Mouse (Mus musculus): Measurements from ENCODE around the gene Aff2. TPM values are rescaled to one million over a fixed set of nuclear protein-coding genes. Genes with fewer than 3 reads are reported as not detected.

Gene Aff2
- under 1 TPM in 2 of 26 experiments, not detected in 24; 0.63 to 0.73 TPM for total RNA-seq (2018; cell fraction: chromatin; rRNA removed)
- under 1 TPM in 16 of 26 experiments, not detected in 10; under 0.01 to 0.37 (median 0.08) TPM for total RNA-seq (2018; cell fraction: cytosol; rRNA removed)
- 1 to 10 TPM in 2 of 26 experiments, under 1 TPM in 12, not detected in 12; 0.14 to 1.7 (median 0.59) TPM for total RNA-seq (2018; cell fraction: nucleus; rRNA removed)
- 0.09 TPM in 1 of 3 replicates, not detected in the others for polyA plus RNA-seq (2018)

GRCm38 (mm10) chrX:69360238-69361054 lies at the start of gene Aff2:
TSS of gene Aff2 (plus strand) at chrX:69360294.
- H3K27ac ChIP-seq, result no peak within 1 kb of the TSS
- H3K4me3 ChIP-seq (ENCODE audit: inconsistent target), result no peak within 1 kb of the TSS
- no peaks in the 10 kb centered on the region for H3K79me2 ChIP-seq (ENCODE audit: inconsistent target)
- WGBS (ENCODE audit: missing documents), result 17% methylated on average over 43 of the region's 79 CpGs
- H3K36me3 ChIP-seq (ENCODE audit: inconsistent target), result no peaks in the 10 kb centered on the region

- H3K79me2 ChIP-seq (ENCODE audit: inconsistent target), result no peaks in the 10 kb centered on the region
- H3K27ac ChIP-seq, result no peak overlapping the region
- H3K36me3 ChIP-seq (ENCODE audit: inconsistent target), result no peaks in the 10 kb centered on the region
- H3K4me3 ChIP-seq (ENCODE audit: inconsistent target), result no peak overlapping the region
Measured at GRCm38 (mm10) chrX:69337296-69337695, 22.8 kb upstream of the Aff2 start.

- no peak overlapping the region for H3K4me3 ChIP-seq (ENCODE audit: inconsistent target)
- 60% methylated on average over 2 of the region's 2 CpGs for WGBS (ENCODE audit: missing documents)
- H3K27ac ChIP-seq, result no peak overlapping the region
- H3K36me3 ChIP-seq (ENCODE audit: inconsistent target), result no peaks in the 10 kb centered on the region
- no peaks in the 10 kb centered on the region for H3K79me2 ChIP-seq (ENCODE audit: inconsistent target)
Measured at GRCm38 (mm10) chrX:69355621-69356020, 4.5 kb upstream of the Aff2 start.

GRCm38 (mm10) chrX:69359360-69359759 lies 734 bp upstream of the Aff2 start:
- Histone ChIP-seq H3K79me2 (ENCODE audit: inconsistent target) (no peaks in the 10 kb centered on the region), H3K27ac (no peak overlapping the region), H3K36me3 (ENCODE audit: inconsistent target) (no peaks in the 10 kb centered on the region), H3K4me3 (ENCODE audit: inconsistent target) (no peak overlapping the region)
- WGBS (ENCODE audit: missing documents), result 49% methylated on average over 5 of the region's 5 CpGs

- Histone ChIP-seq H3K36me3 (ENCODE audit: inconsistent target) (no peaks in the 10 kb centered on the region), H3K27ac (no peak overlapping the region), H3K79me2 (ENCODE audit: inconsistent target) (no peaks in the 10 kb centered on the region), H3K4me3 (ENCODE audit: inconsistent target) (no peak overlapping the region)
- 51% methylated on average over 2 of the region's 4 CpGs for WGBS (ENCODE audit: missing documents)
Measured at GRCm38 (mm10) chrX:69359885-69360237, 233 bp upstream of the Aff2 start.

- Histone ChIP-seq H3K79me2 (ENCODE audit: inconsistent target) (no peaks in the 10 kb centered on the region), H3K36me3 (ENCODE audit: inconsistent target) (no peaks in the 10 kb centered on the region), H3K27ac (no peak overlapping the region), H3K4me3 (ENCODE audit: inconsistent target) (no peak overlapping the region)
- WGBS (ENCODE audit: missing documents), result 14% methylated on average over 9 of the region's 10 CpGs
Measured at GRCm38 (mm10) chrX:69361055-69361558, 1.0 kb downstream of the Aff2 start.

GRCm38 (mm10) chrX:69364198-69364597 lies 4.1 kb downstream of the Aff2 start:
- Histone ChIP-seq H3K36me3 (ENCODE audit: inconsistent target) (no peaks in the 10 kb centered on the region), H3K4me3 (ENCODE audit: inconsistent target) (no peak overlapping the region)
- WGBS (ENCODE audit: missing documents), result 19% methylated on average over 2 of the region's 2 CpGs

GRCm38 (mm10) chrX:69373341-69373740 lies 13.2 kb downstream of the Aff2 start:
- no peaks in the 10 kb centered on the region for H3K79me2 ChIP-seq (ENCODE audit: inconsistent target)
- H3K4me3 ChIP-seq (ENCODE audit: inconsistent target), result no peak overlapping the region
- 82% methylated on average over 2 of the region's 2 CpGs for WGBS (ENCODE audit: missing documents)
- H3K36me3 ChIP-seq (ENCODE audit: inconsistent target), result no peaks in the 10 kb centered on the region
- H3K27ac ChIP-seq, result no peak overlapping the region

More at GRCm38 (mm10) chrX:69364198-69364597, 4.1 kb downstream of the Aff2 start:
- H3K27ac ChIP-seq, result no peak overlapping the region
- H3K79me2 ChIP-seq (ENCODE audit: inconsistent target), result no peaks in the 10 kb centered on the region

- 27% methylated on average over 1 of the region's 1 CpGs for WGBS (ENCODE audit: missing documents)
- H3K36me3 ChIP-seq (ENCODE audit: inconsistent target), result no peaks in the 10 kb centered on the region
- no peak overlapping the region for H3K4me3 ChIP-seq (ENCODE audit: inconsistent target)
- H3K27ac ChIP-seq, result no peak overlapping the region
- no peaks in the 10 kb centered on the region for H3K79me2 ChIP-seq (ENCODE audit: inconsistent target)
Measured at GRCm38 (mm10) chrX:69389738-69390137, 29.6 kb downstream of the Aff2 start.

GRCm38 (mm10) chrX:69415043-69415442 lies 54.9 kb downstream of the Aff2 start:
- Histone ChIP-seq H3K27ac (no peak overlapping the region), H3K79me2 (ENCODE audit: inconsistent target) (no peaks in the 10 kb centered on the region), H3K4me3 (ENCODE audit: inconsistent target) (no peak overlapping the region), H3K36me3 (ENCODE audit: inconsistent target) (no peaks in the 10 kb centered on the region)
- WGBS (ENCODE audit: missing documents), result 56% methylated on average over 1 of the region's 1 CpGs

GRCm38 (mm10) chrX:69438422-69438821 lies 78.3 kb downstream of the Aff2 start:
- no peak overlapping the region for H3K4me3 ChIP-seq (ENCODE audit: inconsistent target)
- no peaks in the 10 kb centered on the region for H3K36me3 ChIP-seq (ENCODE audit: inconsistent target)
- no peak overlapping the region for H3K27ac ChIP-seq
- 89% methylated on average over 3 of the region's 3 CpGs for WGBS (ENCODE audit: missing documents)
- H3K79me2 ChIP-seq (ENCODE audit: inconsistent target), result no peaks in the 10 kb centered on the region

- H3K79me2 ChIP-seq (ENCODE audit: inconsistent target), result no peaks in the 10 kb centered on the region
- no peak overlapping the region for H3K4me3 ChIP-seq (ENCODE audit: inconsistent target)
- H3K36me3 ChIP-seq (ENCODE audit: inconsistent target), result no peaks in the 10 kb centered on the region
- H3K27ac ChIP-seq, result no peak overlapping the region
Measured at GRCm38 (mm10) chrX:69441937-69442336, 81.8 kb downstream of the Aff2 start.

- no peak overlapping the region for H3K4me3 ChIP-seq (ENCODE audit: inconsistent target)
- WGBS (ENCODE audit: missing documents), result 68% methylated on average over 2 of the region's 2 CpGs
- no peaks in the 10 kb centered on the region for H3K79me2 ChIP-seq (ENCODE audit: inconsistent target)
- no peaks in the 10 kb centered on the region for H3K36me3 ChIP-seq (ENCODE audit: inconsistent target)
- H3K27ac ChIP-seq, result no peak overlapping the region
Measured at GRCm38 (mm10) chrX:69460896-69461295, 100.8 kb downstream of the Aff2 start.

GRCm38 (mm10) chrX:69502061-69502460 lies 142.0 kb downstream of the Aff2 start:
- H3K4me3 ChIP-seq (ENCODE audit: inconsistent target), result no peak overlapping the region
- WGBS (ENCODE audit: missing documents), result 81% methylated on average over 3 of the region's 3 CpGs
- H3K36me3 ChIP-seq (ENCODE audit: inconsistent target), result no peaks in the 10 kb centered on the region
- H3K79me2 ChIP-seq (ENCODE audit: inconsistent target), result no peaks in the 10 kb centered on the region
- no peak overlapping the region for H3K27ac ChIP-seq

- H3K27ac ChIP-seq, result no peak overlapping the region
- no peaks in the 10 kb centered on the region for H3K79me2 ChIP-seq (ENCODE audit: inconsistent target)
- no peaks in the 10 kb centered on the region for H3K36me3 ChIP-seq (ENCODE audit: inconsistent target)
- H3K4me3 ChIP-seq (ENCODE audit: inconsistent target), result no peak overlapping the region
- WGBS (ENCODE audit: missing documents), result 85% methylated on average over 6 of the region's 6 CpGs
Measured at GRCm38 (mm10) chrX:69518040-69518575, 158.0 kb downstream of the Aff2 start.
